Mouse (Mus musculus): Measurements from ENCODE around the gene Bcl9. TPM values are rescaled to one million over a fixed set of nuclear protein-coding genes. Genes with fewer than 3 reads are reported as not detected.

Gene Bcl9
- total RNA-seq, 2 experiments from 2014 or later, result 106 to 107 TPM

DNA sequence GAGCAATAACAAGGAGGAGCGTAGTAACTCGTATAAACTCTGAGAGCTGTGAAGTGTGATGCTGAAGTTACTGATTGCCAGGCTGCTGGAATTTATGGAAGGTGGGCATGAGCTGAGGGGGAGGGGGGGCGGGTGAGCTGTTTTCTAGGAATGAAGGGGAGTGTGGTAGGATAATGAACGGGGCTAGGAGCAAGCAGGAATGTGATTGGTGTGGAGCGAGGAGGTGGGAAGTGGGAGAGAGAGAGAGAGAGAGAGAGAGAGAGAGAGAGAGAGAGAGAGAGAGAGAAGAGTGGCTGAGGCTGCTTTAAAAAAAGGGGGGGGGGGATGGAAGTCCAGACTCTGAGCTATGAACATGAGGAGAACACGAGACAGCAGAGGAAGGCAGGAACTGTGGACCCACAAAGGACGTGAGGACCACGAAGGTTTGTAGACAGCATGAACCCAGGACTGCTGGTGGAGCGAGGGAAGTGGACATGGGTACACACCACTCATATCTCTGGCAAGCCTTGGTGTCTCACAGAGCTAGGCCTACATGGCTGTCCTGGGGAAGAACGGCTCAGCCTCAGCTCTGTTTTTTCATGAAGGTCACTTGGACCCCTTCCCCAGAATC, 1.2 kb upstream of the Bcl9 start:
- no peak for DNase-seq
- intact Hi-C loops (cut with DNase I), result no loop called here

DNA sequence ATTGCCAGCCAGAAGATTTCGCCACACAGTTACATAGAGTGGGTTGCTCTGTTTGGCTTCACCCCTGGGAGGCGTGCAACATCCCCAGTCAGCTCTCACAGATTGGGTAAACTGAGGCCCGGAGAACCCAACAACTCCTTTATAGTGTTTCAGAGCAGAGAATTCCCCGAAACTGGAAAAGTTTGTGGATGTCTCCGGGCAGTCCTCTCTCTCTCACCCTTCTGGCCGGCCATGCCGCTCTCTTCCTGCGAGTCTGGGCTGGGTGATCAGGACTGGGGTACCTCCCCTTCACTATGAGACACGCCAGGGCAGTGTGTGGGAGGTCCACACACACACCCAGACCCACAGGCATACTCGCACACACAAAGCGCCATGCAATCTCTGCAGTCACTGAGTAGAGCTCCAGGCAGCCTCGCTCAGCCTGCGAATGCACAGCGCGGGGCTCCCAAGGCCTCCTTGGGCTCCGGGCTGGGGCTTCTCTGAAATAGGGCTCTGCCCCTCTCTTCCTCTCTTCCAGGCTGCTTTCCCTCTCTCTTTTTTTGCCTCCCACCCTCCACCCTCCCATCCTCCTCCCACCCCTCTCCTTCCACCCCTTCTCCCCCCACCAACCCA, 670 bp downstream of the Bcl9 start:
- DNase-seq, result peak; percentile 51
- intact Hi-C loops (cut with DNase I), result loop anchor here (2.0 kb wide), 1 partner anchor 70 kb away; no protein-coding TSS in a partner anchor

DNA sequence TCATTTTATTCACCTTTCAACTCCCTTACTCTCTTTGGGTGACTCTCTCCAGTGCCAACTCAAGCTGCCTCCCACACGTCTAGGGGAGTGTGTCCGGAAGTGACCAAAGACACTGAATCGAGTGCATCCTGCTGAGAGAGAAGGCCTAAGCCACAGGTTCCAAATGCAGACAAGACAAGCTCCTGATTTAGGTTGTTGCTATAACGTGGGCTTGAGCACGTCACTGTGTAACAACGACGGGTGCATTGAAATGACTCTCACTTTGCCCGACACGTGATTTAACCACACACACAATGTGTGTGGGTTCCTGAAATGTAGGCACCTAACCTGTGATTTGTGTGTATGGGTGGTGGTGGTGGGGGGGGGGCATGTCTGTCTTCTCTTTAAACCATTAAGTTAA, 3.4 kb downstream of the Bcl9 start:
- intact Hi-C loops (cut with DNase I), result no loop called here
- DNase-seq, result no peak

DNA sequence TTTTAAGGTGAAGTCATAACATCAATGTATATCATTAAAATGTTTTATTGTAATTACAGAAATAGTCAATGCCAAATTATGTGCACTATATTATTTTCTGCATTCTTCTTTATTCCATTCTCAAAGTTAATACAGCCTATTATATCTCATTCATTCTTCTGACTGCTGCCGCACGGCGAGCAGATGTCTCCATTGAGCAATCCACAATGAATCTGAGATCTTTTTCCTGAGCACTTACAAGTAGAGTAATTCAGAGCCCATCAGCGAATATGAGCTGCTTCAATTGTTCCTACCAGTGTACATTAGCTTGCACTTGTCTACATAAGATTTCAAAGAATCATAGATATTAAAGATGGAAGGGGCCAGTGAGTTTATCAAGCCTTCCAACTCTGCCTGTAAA, 12.8 kb downstream of the Bcl9 start:
- DNase-seq, result no peak
- intact Hi-C loops (cut with DNase I), result no loop called here

DNA sequence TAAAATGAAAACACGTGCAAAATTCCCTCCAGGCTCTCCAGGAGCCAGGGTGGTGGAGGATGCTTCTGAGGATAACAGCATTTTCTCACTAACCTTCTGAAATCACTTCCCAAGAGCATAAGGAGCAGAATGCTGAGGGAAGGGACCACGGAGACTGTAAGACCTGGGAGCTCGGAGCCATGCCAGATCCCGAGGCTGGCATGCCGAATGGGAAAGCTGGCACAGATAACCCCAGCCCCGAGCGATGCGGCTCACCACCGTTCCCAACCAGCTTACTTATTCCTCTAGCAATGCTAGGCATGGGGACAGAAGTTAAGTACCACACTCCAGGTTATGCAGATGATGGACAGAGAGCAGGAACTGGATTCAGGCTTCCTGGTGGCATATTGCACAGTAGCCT, 13.7 kb downstream of the Bcl9 start:
- intact Hi-C loops (cut with DNase I), result no loop called here
- DNase-seq, result peak; percentile 21

DNA sequence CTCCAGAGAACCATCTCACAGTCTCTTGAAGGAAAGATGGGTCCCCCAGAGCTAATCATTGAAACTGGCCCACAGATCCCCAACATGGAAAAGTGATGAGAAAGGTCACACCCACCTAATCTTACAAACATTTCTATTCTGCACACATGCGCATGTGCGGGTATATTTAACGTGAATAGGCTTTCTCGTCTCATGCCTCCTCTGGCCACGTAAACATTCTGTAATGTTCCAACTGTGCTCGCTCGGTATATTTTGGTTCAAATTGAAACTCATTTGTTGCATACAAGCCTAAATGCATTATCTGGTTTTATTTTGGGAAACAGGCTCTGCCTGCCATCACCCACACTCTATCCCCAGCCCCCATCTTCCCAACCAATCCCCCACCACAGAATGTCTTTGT, 16.3 kb downstream of the Bcl9 start:
- DNase-seq, result no peak
- intact Hi-C loops (cut with DNase I), result no loop called here

DNA sequence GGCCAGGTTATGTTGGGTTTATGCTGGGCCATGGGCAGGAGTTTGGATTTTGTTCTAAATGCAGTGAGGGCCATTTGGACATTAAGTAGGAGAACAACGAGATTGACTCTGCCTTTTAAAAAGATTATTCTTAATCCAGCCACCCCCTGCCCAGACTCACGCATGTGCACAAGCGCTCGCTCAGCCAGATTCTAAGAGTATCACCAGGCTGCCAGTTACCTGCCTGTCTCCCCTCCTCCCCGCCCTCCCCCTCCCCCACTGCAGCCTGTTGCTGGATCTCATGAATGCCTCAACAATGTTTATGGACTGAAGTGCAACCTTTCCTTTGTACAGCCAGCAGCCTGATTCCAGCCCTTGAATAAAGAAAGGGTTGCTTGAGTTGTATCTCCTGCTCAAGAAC, 22.0 kb downstream of the Bcl9 start:
- intact Hi-C loops (cut with DNase I), result no loop called here
- no peak for DNase-seq

DNA sequence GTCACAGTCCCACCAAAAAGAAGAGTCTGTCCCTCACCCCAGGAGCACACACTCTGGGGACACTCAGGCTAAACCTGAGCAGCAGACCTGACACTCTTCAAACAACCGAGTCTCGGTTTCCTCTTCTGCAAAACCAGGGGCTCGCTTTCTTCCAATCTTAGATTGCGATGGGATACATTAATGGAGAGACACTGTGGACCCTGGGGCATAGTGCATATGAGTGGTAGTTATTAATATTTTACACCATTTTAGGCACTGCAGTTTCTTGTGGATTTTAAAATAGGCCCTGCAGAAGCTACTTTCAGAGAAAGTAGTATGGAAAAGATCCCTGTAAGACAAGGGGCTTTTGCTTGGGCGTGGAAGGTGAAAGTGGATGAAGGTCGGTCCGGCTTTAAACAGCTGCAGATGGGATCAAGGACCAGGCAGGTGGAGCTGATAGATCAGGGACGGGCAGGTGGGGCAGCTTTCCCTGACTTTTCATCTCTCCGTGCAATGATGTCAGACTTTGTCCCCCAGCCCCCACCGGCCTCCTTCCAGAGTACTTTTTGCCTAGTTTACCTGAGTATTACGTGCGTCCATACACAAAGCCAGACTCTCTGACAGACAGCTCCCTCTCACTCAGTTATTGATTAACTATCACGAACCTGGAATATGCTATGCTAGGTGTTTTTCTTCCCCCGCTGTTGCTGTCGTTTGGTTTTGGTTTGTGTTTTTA, 23.0 kb downstream of the Bcl9 start:
- no peak for DNase-seq
- intact Hi-C loops (cut with DNase I), result no loop called here

DNA sequence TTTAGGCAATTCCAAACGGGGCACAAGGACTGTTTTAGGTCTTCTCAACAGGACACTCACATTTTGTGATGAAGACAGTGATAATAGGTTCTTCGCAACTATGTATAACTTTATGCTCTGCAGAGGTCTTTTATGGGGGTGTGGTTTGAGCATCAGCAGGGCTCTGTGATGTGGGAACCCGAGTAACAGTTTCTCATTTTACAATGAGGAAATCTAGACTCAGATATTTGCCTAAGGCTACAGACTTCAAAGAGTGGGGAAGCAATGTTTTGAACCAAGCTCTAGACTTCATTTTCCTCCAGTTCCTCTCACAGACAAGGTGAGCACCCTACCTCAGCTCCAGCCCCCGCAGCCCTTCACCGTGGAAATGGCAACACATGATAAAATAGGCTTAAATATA, 23.8 kb downstream of the Bcl9 start:
- intact Hi-C loops (cut with DNase I), result no loop called here
- no peak for DNase-seq

DNA sequence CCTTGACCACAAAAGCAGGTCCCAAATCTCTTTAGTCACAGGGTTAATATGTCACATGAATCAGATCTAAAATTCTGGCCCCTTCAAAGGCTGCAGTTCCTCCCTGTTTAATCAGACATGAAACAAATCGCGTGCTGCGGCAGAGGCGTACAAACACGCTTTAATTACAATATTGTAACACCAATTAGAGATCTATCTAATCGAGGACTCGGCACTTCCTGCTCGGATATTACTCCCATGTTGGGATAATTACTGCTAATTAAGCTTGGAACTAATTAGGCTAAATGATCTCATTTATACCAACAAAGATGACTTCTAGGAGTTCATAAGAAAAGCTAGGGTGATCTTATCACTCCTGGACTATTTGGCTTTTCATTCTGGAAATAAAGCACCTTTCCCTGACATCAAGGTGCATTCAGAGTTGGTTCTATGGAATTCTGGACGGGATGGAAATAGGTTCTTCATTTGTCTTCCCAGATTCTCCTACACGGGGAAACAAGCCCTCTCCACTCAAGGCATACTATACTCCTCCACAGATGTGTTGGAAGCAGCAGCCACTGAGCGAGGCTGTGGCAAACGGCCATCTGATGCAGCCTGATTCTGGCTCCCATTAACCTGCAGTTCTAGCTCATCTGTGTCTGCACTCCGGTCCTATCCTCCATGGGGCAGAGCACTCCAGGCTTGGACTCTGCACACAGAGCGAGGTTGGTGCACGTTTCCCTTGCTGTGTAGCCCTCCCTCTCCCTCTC, 31.9 kb downstream of the Bcl9 start:
- DNase-seq, result no peak
- intact Hi-C loops (cut with DNase I), result no loop called here

DNA sequence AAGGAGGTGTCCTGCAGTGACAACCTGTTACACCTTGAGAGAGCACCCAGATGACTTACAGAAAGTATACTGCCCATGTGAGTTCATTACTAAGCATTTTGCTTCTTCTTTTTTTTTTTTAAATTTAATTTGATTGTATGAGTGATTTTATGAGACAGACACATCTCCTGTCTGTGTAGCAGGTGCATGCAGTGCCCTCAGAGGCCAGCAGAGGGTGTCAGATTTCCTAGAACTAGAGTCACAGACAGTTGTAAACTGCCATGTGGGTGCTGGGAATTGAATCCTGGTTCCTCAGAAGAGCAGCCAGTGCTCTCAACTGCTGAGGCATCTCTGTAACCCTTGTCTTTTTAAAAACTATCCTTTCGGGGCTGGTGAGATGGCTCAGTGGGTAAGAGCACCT, 35.5 kb downstream of the Bcl9 start:
- no peak for DNase-seq
- intact Hi-C loops (cut with DNase I), result no loop called here

DNA sequence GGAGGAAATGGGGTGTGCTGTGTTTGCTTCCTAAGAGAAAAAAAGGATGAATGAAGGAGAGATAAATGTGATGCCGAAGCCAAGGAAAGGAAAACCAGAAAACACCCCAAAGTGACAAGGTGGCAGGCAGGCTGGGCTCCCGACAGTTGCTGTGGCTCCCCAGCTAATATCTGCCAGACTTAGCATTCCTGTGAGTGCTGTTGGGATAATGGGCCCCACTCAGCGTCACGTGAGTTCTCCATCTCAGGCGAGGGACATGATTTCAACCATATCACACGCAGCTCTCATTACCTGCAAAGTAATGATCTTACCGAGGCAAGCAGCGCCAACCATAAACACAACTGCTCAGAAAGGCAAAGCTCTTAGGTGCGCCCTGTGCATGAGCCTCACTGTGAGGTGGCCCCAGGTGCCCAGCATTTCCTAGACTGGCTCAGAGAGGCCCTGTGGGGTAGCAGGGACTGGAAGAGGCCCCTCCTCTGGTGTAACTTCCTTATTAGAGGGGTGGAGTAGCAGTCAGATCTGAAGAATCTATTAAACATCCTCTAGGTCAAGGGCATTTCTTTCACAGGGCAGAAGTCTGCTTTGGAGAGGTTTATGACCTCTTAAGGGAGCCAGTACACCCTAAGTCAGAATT, 41.9 kb downstream of the Bcl9 start:
- intact Hi-C loops (cut with DNase I), result no loop called here
- DNase-seq, result no peak

DNA sequence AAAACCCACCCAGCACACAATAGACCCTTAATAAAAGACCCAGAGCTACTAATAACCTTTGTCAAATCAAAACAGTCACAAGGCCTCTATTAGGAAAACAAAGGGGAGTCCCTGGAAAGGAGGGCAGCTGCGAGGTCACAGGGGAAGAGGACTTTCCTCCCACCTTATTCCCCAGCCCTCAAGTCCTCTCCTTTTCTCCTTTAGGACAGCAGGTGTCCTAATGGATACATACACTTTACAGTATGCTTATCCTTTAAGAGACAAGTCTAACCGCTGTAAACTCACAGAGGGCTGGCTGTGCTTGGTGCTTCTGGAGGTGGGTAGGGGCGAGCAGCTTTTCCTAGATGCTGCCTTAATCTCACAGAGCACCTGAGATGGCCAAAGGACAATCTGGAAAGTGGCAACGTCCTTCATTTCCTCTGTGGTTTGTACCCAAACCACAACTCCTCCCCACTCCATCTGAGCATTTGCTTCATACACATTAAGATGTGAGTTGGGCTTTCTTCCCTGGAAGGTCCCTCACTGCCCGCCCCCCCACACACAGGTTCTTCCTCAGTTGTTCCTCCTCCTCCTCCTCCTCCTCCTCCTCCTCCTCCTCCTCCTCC, 42.8 kb downstream of the Bcl9 start:
- intact Hi-C loops (cut with DNase I), result no loop called here
- no peak for DNase-seq

DNA sequence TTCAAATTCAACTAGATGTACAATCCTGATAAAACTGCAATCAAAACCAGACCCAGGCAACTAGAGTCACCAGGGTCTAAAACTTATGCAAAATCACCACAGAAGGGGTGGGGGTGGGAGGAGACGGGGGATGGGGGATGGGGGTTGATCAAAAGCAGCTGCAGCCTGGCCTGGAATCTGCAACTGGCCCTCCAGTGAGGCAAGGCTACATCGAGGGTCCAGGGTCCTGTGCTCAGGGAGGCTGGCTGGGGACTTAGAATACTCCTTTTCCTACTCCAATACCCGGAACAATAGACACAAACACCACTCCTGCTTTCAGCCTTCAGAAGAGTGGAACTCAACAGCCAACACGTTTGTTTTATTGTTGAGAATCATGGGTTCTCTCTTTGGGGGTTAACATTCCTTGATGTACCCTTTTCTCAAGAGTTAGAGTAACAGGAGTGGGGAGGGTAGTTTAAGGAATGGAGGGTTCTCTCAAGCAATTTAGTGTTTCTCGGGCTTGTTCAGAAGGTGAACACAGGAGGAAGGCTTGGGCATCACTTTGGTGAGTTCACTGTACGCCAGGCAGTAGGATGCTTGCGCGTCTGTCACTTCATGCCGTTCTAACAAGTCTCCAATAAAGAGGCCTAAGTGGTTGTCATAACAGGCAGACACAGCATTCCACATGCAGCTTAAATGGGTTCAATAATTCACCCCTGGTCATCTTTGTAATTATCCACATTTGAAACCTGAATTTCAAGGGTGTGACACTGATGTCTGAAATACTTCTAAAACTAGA, 43.7 kb downstream of the Bcl9 start:
- intact Hi-C loops (cut with DNase I), result no loop called here
- no peak for DNase-seq

DNA sequence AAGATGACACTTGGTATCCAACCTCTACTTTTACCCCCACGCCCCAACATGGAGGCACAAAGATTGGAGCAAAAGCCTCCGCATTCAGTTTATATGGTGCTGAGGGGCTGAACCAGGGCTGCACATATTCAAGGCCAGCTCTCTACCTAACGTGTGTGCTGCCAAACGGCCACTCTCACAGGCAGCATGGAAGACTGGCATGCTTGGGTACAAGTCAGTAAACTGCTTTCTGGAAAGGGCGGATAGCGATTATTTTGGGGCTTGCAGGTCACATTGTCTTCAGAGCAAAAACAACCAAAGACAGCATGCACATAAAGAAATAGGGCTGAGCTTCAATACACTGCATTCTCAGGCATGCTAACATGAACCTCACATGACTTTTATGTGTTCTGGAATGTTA, 44.8 kb downstream of the Bcl9 start:
- intact Hi-C loops (cut with DNase I), result no loop called here
- no peak for DNase-seq

DNA sequence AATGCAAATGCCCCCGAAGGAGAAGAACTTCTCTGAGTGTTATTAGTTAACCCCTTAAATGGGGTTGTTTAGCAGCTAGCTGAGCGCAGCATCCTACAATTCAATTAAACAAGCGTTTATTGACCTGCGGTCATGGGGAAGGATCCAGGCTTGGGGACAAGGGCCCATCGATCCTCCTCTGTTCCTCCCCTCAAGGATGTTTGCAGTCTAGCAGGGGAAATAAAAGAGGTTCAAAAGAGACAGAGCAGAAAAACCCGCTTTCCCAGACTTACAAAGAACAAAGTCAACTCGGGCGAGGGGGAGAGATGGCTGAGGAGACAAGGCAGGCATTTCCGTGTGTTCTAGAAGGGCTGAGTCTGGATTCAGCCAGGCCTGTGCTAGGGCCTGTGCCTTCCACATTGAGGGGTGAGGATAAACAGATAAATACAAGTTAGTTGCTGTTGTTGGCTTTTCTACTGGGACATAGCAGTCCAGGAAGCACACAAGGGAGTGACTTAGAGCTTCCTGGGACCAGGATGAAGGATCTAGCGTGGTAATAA, 55.0 kb downstream of the Bcl9 start:
- intact Hi-C loops (cut with DNase I), result no loop called here
- no peak for DNase-seq

DNA sequence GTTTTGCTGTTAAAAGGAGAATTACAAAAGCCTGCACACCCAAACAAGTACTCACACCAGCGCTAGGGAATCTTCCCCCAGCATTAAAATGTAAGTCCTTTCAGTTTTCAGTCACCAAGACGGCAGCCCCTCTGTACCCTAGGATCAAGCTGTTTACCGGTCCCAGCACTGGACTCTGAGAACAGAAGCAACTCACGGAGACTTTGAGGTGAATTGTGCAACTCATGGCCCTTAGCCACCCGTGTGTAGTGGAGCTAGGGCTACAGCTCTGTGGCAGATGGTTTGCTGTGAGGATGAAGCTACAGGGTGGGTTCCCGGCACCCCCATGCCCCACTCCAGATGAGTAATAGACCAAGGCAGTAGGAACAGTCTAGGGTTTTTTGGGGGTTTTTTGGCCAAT, 55.9 kb downstream of the Bcl9 start:
- no peak for DNase-seq
- intact Hi-C loops (cut with DNase I), result no loop called here

DNA sequence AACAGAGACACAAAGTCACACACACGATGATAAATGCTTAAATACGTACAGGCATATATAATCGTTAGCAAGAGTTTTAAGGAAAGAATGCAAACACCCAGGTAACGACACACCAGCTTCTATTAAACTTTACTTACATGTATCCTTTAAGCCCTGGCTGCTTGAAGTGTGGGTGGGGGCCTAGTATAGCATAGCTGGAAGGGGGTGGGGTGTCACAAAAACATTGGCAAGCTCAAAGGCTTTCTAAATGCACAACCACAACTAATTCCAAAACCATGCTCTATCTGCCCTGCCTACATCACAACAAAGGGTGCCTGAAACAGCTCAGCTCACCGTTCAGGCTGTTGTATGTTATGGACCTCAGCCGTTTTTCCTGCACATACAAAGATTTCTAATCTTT, 57.9 kb downstream of the Bcl9 start:
- intact Hi-C loops (cut with DNase I), result no loop called here
- DNase-seq, result no peak

DNA sequence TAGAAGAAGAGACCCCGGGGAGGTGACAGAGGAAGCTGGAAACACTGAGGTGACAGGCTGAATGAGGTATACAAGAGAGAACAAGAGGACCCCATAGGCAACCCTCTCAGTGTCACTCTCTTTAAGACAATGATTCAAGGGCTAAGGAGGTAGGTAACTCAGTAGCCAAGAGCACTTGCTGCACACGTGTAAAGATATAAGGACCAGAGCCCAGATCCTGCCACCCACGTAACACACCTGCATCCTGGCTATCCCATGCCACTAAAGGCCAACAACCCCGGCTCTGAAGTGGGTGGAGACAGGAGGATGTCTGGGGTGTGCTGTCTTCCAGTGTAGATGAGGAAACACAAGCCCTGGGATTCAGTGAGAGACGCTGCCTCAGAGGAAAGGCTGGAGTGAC, 58.4 kb downstream of the Bcl9 start:
- intact Hi-C loops (cut with DNase I), result no loop called here
- no peak for DNase-seq

DNA sequence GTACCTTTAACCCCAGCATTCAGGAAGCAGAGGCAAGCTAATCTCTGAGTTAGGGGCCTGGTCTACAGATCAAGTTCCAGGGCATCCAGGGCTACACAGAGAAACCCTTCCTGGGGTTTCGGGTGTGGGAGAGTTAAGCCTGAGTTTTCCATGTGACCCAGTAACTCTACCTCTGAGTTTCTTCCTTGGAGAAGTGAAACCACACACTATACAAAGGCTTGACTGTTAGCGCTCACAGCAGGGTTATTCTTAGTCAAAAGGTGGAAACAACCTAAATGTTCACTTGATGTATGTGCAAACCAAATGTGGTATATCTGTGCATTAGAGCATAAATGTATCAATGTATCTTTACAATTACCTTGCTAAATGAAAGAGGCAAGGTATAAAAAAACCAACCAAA, 59.2 kb downstream of the Bcl9 start:
- intact Hi-C loops (cut with DNase I), result no loop called here
- no peak for DNase-seq

Measured in left cerebral cortex, postnatal 4 days (tissue).